Comparison of ENCODE assay signal across 20 mouse cellular contexts in the genomic region with DNA sequence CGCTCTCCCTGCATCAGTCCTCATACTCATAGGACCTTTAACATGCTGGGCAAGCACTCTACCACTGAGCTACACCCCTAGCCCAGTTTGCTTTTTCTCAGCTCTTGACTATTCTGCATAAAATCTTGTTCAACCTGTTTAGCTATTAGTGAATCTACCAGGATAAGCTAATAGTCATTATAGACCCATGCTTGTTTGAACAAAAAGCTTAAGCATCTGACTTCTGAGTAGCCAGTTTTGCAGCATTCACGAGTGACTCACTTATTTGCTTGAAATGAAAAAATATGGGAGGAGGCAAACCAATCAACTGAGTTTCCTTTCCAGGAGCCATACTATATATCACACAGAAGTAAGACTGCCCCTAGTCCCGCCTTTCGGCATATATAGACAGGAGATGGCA. TPM values are rescaled to one million over a fixed set of nuclear protein-coding genes. Genes with fewer than 3 reads are reported as not detected.
A peak's percentile ranks its signal among the peaks of the same experiment; 100 is the strongest.
DNase-seq lines count a peak whose midpoint lies in the region; ATAC-seq and TF ChIP-seq lines count a peak whose summit lies in the region.
"Had no signal": no experiment of that assay in that cellular context is flagged by ENCODE, and none has a peak within 500 bp of the region (broad histone marks: within the 10 kb centered on the region; RNA-seq: fewer than 3 reads in every experiment).

No protein-coding gene starts in this region.

- TF ChIP-seq POLR2A in kidney, adult 2 months (IDR thresholded peaks at IDR 0.05; ENCODE audit: low read depth, low read length), result no peak

- no peak for TF ChIP-seq CTCF in kidney, adult 2 months (conservative IDR thresholded peaks at IDR 0.05; ENCODE audit: insufficient read depth, insufficient read length, low read depth, low read length)

- no peaks in the 10 kb centered on the region for H3K9me3 ChIP-seq in embryonic facial prominence, embryonic 12.5 days
- no peaks in the 10 kb centered on the region for H3K9me3 ChIP-seq in embryonic facial prominence, embryonic 10.5 days
- no peaks in the 10 kb centered on the region for H3K9me3 ChIP-seq in lung, embryonic 16.5 days (ENCODE audit: control insufficient read depth, low read length)
- no peaks in the 10 kb centered on the region for H3K9me3 ChIP-seq in embryonic facial prominence, embryonic 14.5 days (ENCODE audit: control insufficient read depth, low read length)
- no peaks in the 10 kb centered on the region for H3K9me3 ChIP-seq in stomach, embryonic 15.5 days
- H3K9me3 ChIP-seq: embryonic facial prominence, embryonic 13.5 days; forebrain, embryonic 13.5 days; heart, embryonic 12.5 days; hindbrain, embryonic 10.5 days had no signal

- no peak overlapping the region for H3K9ac ChIP-seq in embryonic facial prominence, embryonic 12.5 days
- H3K9ac ChIP-seq in lung, embryonic 16.5 days (ENCODE audit: low read length), result no peak overlapping the region
- no peak overlapping the region for H3K9ac ChIP-seq in embryonic facial prominence, embryonic 14.5 days (ENCODE audit: low read depth, low read length)
- H3K9ac ChIP-seq in stomach, embryonic 15.5 days, result no peak overlapping the region
- H3K9ac ChIP-seq: embryonic facial prominence, embryonic 13.5 days; forebrain, embryonic 13.5 days; forebrain, postnatal 0 days; heart, embryonic 12.5 days had no signal

- no peak overlapping the region for H3K4me3 ChIP-seq in embryonic facial prominence, embryonic 12.5 days
- no peak overlapping the region for H3K4me3 ChIP-seq in embryonic facial prominence, embryonic 10.5 days
- H3K4me3 ChIP-seq in lung, embryonic 16.5 days (ENCODE audit: low read length), result no peak overlapping the region
- H3K4me3 ChIP-seq in embryonic facial prominence, embryonic 14.5 days (ENCODE audit: low read depth, low read length), result no peak overlapping the region
- no peak overlapping the region for H3K4me3 ChIP-seq in stomach, embryonic 15.5 days (replicated peaks)
- no peak overlapping the region for H3K4me3 ChIP-seq in kidney, adult 2 months (ENCODE audit: insufficient read depth, low read depth, low read length)
- H3K4me3 ChIP-seq: embryonic facial prominence, embryonic 13.5 days; forebrain, embryonic 13.5 days; heart, adult 2 months; heart, embryonic 12.5 days; hindbrain, embryonic 10.5 days had no signal

- H3K4me2 ChIP-seq in embryonic facial prominence, embryonic 12.5 days (replicated peaks), result no peak overlapping the region
- no peak overlapping the region for H3K4me2 ChIP-seq in lung, embryonic 16.5 days (ENCODE audit: low read depth, low read length)
- no peak overlapping the region for H3K4me2 ChIP-seq in embryonic facial prominence, embryonic 14.5 days (ENCODE audit: low read depth, low read length)
- H3K4me2 ChIP-seq in stomach, embryonic 15.5 days, result no peak overlapping the region
- H3K4me2 ChIP-seq: embryonic facial prominence, embryonic 13.5 days; forebrain, embryonic 13.5 days; heart, embryonic 12.5 days had no signal

- no peak for DNase-seq in embryonic facial prominence, embryonic 10.5 days (ENCODE audit: low spot score)
- DNase-seq in lung, postnatal 4 days, result no peak
- DNase-seq in embryonic facial prominence, embryonic 14.5 days (ENCODE audit: low spot score), result peak; percentile 56
- DNase-seq in kidney, adult 2 months, result no peak
- no peak for DNase-seq in layer of hippocampus, adult 11-12 months (ENCODE audit: low spot score)
- DNase-seq: adrenal gland, postnatal 10 days; cerebellum, adult 11 months; cerebellum, adult 8-10 months; cerebellum, postnatal 14 days; embryo, embryonic 11 days; forebrain, postnatal 0 days; gastrocnemius, postnatal 14 days; heart, adult 2 months had no signal

- no peak for ATAC-seq in embryonic facial prominence, embryonic 12.5 days (ENCODE audit: insufficient number of reproducible peaks, insufficient read depth, low FRiP score, low TSS enrichment)
- ATAC-seq in lung, embryonic 16.5 days (ENCODE audit: low read depth), result peak; percentile 94
- ATAC-seq in embryonic facial prominence, embryonic 14.5 days (ENCODE audit: low read depth), result no peak
- peak; percentile 72 for ATAC-seq in stomach, embryonic 15.5 days (ENCODE audit: insufficient read depth, low FRiP score, low read depth)
- ATAC-seq: forebrain, embryonic 13.5 days; forebrain, postnatal 0 days had no signal

- WGBS in embryonic facial prominence, embryonic 12.5 days, result 82% methylated on average over 4 of the region's 4 CpGs
- WGBS in embryonic facial prominence, embryonic 10.5 days, result 87% methylated on average over 4 of the region's 4 CpGs
- 65% methylated on average over 4 of the region's 4 CpGs for WGBS in lung, embryonic 16.5 days
- 83% methylated on average over 4 of the region's 4 CpGs for WGBS in embryonic facial prominence, embryonic 14.5 days
- 72% methylated on average over 4 of the region's 4 CpGs for WGBS in stomach, embryonic 15.5 days
- WGBS in kidney, adult 2 months, result 84% methylated on average over 4 of the region's 4 CpGs

- no peaks in the 10 kb centered on the region for H3K4me1 ChIP-seq in embryonic facial prominence, embryonic 12.5 days
- peaks cover 4% of the 10 kb centered on the region; the same call in 1 of the 2 replicates for H3K4me1 ChIP-seq in embryonic facial prominence, embryonic 10.5 days
- peaks cover 3% of the 10 kb centered on the region; the same call in 1 of the 2 replicates for H3K4me1 ChIP-seq in lung, embryonic 16.5 days (replicated peaks; ENCODE audit: control insufficient read depth, insufficient read depth, low read length)
- no peaks in the 10 kb centered on the region for H3K4me1 ChIP-seq in embryonic facial prominence, embryonic 14.5 days (ENCODE audit: control insufficient read depth, insufficient read depth, low read length)
- 0 out of 2 replicates have a peak, but pooled peaks cover 3% of the 10 kb centered on the region for H3K4me1 ChIP-seq in stomach, embryonic 15.5 days
- 0 out of 2 replicates have a peak, but pooled peaks cover 2% of the 10 kb centered on the region for H3K4me1 ChIP-seq in kidney, adult 2 months (ENCODE audit: control insufficient read depth, insufficient read depth, low read length)
- H3K4me1 ChIP-seq: forebrain, embryonic 13.5 days had no signal

- H3K27ac ChIP-seq in embryonic facial prominence, embryonic 12.5 days, result 0 out of 2 replicates have a peak overlapping the region, but pooled peaks have one; percentile 30
- no peak overlapping the region for H3K27ac ChIP-seq in embryonic facial prominence, embryonic 10.5 days (replicated peaks)
- H3K27ac ChIP-seq in lung, embryonic 16.5 days (ENCODE audit: low read length), result peak overlapping the region; percentile 65
- no peak overlapping the region for H3K27ac ChIP-seq in embryonic facial prominence, embryonic 14.5 days (replicated peaks; ENCODE audit: low read depth, low read length)
- peak overlapping the region; percentile 46 for H3K27ac ChIP-seq in stomach, embryonic 15.5 days
- H3K27ac ChIP-seq in kidney, adult 2 months (ENCODE audit: insufficient read depth, low read depth, low read length), result no peak overlapping the region
- H3K27ac ChIP-seq: embryonic facial prominence, embryonic 13.5 days; forebrain, embryonic 13.5 days; heart, adult 2 months; hindbrain, embryonic 10.5 days had no signal

- H3K27me3 ChIP-seq in embryonic facial prominence, embryonic 12.5 days, result no peaks in the 10 kb centered on the region
- H3K27me3 ChIP-seq in embryonic facial prominence, embryonic 10.5 days (replicated peaks; ENCODE audit: low read depth, poor library complexity, severe bottlenecking), result no peaks in the 10 kb centered on the region
- no peaks in the 10 kb centered on the region for H3K27me3 ChIP-seq in lung, embryonic 16.5 days (ENCODE audit: control insufficient read depth, insufficient read depth, low read depth, low read length)
- H3K27me3 ChIP-seq in embryonic facial prominence, embryonic 14.5 days (replicated peaks; ENCODE audit: control insufficient read depth, insufficient read depth, low read length), result no peaks in the 10 kb centered on the region
- no peaks in the 10 kb centered on the region for H3K27me3 ChIP-seq in stomach, embryonic 15.5 days (replicated peaks)
- H3K27me3 ChIP-seq in kidney, adult 2 months (replicated peaks; ENCODE audit: control insufficient read depth, insufficient read depth, low read length), result no peaks in the 10 kb centered on the region
- H3K27me3 ChIP-seq: embryonic facial prominence, embryonic 13.5 days; heart, embryonic 12.5 days had no signal

- no peaks in the 10 kb centered on the region for H3K36me3 ChIP-seq in embryonic facial prominence, embryonic 12.5 days
- H3K36me3 ChIP-seq in embryonic facial prominence, embryonic 10.5 days (replicated peaks), result no peaks in the 10 kb centered on the region
- H3K36me3 ChIP-seq in lung, embryonic 16.5 days (ENCODE audit: control insufficient read depth, insufficient read depth, low read length), result no peaks in the 10 kb centered on the region
- H3K36me3 ChIP-seq in embryonic facial prominence, embryonic 14.5 days (ENCODE audit: control insufficient read depth, insufficient read depth, low read length), result no peaks in the 10 kb centered on the region
- no peaks in the 10 kb centered on the region for H3K36me3 ChIP-seq in stomach, embryonic 15.5 days
- no peaks in the 10 kb centered on the region for H3K36me3 ChIP-seq in kidney, adult 2 months (ENCODE audit: control insufficient read depth, insufficient read depth, low read length)
- H3K36me3 ChIP-seq: embryonic facial prominence, embryonic 13.5 days; heart, embryonic 12.5 days; hindbrain, embryonic 10.5 days had no signal

RNA-seq across cellular contexts. Expression of a gene that starts 32.0 kb away (rescaled TPM):
- 10.2 and 10.6 TPM in 2 replicates for polyA plus RNA-seq in embryonic facial prominence, embryonic 12.5 days (2016; fragmentation: Nextera tagmentation; extraction: Ambion mirVana)
- 12.6 and 12.9 TPM in 2 replicates for polyA plus RNA-seq in embryonic facial prominence, embryonic 10.5 days (2016; fragmentation: Nextera tagmentation; extraction: Ambion mirVana)
- 4.4 and 4.6 TPM in 2 replicates for polyA plus RNA-seq in lung, embryonic 16.5 days (2015; fragmentation: Nextera tagmentation; extraction: Ambion mirVana)
- 12.9 and 14.9 TPM in 2 replicates for polyA plus RNA-seq in embryonic facial prominence, embryonic 14.5 days (2014; fragmentation: Nextera tagmentation; extraction: Ambion mirVana)
- polyA plus RNA-seq in stomach, embryonic 15.5 days (2015; fragmentation: Nextera tagmentation; extraction: Ambion mirVana), result 7.0 and 8.2 TPM in 2 replicates
- polyA plus RNA-seq in kidney, adult 2 months (2012; rRNA removed), result 10.4 and 11.7 TPM in 2 replicates

Comparison
In these comparisons a context has a peak if more than half of its experiments do, and no peak if none do; other contexts are left out.
1. H3K27ac ChIP-seq: peak in embryonic facial prominence, embryonic 12.5 days (single experiment), lung, embryonic 16.5 days (single experiment) and stomach, embryonic 15.5 days (single experiment); none in embryonic facial prominence, embryonic 10.5 days (single experiment), embryonic facial prominence, embryonic 14.5 days (single experiment) and kidney, adult 2 months (single experiment).
2. ATAC-seq: peak in lung, embryonic 16.5 days (single experiment) and stomach, embryonic 15.5 days (single experiment); none in embryonic facial prominence, embryonic 12.5 days (single experiment) and embryonic facial prominence, embryonic 14.5 days (single experiment).